Mouse (Mus musculus) neural tube, embryonic 14.5 days (tissue): ENCODE measurements around the gene Ccr4. TPM values are rescaled to one million over a fixed set of nuclear protein-coding genes. Genes with fewer than 3 reads are reported as not detected.
"Not testable (repeated sequence)": the region's sequence is repeated elsewhere in the genome, so short reads cannot be mapped to it uniquely, and the experiment has no call there.

Source experiments
- ATAC-seq: fragments of 200-750 bp; cut with Nextera tagmentation; 2 replicates; pipeline ENCODE4 v1.8.0; 2017; ENCODE audit warnings: low read depth, mild to moderate bottlenecking, moderate TSS enrichment, moderate library complexity
- H3K27ac ChIP-seq: fragments of 300-500 bp; sonication (generic); 2 replicates; pipeline ENCODE4 v1.5.1; 2014; ENCODE audit warnings: low read depth, mild to moderate bottlenecking, control low read depth, low read length, moderate library complexity, mixed read lengths
- H3K27me3 ChIP-seq: fragments of 300-500 bp; sonication (generic); 2 replicates; pipeline ENCODE4 v1.6.1; 2014; ENCODE audit warnings: low read length; ENCODE audit not compliant: control insufficient read depth, insufficient read depth
- H3K36me3 ChIP-seq: fragments of 300-500 bp; sonication (generic); 2 replicates; pipeline ENCODE4 v1.6.1; 2014; ENCODE audit warnings: low read length, mixed read lengths; ENCODE audit not compliant: control insufficient read depth, insufficient read depth
- H3K4me1 ChIP-seq: fragments of 300-500 bp; sonication (generic); 2 replicates; pipeline ENCODE4 v1.6.1; 2014; ENCODE audit warnings: low read length; ENCODE audit not compliant: control insufficient read depth, insufficient read depth
- H3K4me2 ChIP-seq: fragments of 300-500 bp; sonication (generic); 2 replicates; pipeline ENCODE4 v1.6.1; 2014; ENCODE audit warnings: mild to moderate bottlenecking, low read depth, low read length, control low read depth
- H3K4me3 ChIP-seq: fragments of 300-500 bp; sonication (generic); 2 replicates; pipeline ENCODE4 v1.5.1; 2014; ENCODE audit warnings: low read depth, low read length, control low read depth, mixed read lengths
- H3K9ac ChIP-seq: fragments of 300-500 bp; sonication (generic); replicated peaks from 2 replicates; pipeline ENCODE4 v1.6.1; 2014; ENCODE audit warnings: low read depth, mild to moderate bottlenecking, control low read depth, low read length, mixed read lengths
- H3K9me3 ChIP-seq: fragments of 300-500 bp; sonication (generic); 2 replicates; pipeline ENCODE4 v1.6.1; 2016; ENCODE audit warnings: low read length; ENCODE audit not compliant: control insufficient read depth
- WGBS: fragments of 180-500 bp; shearing (Covaris S2); extraction: QIAGEN DNeasy Blood & Tissue Kit; methylation state at CpG from one replicate; pipeline ENCODE4 v1.1.7; 2014; 5-methylcytosine and 5-hydroxymethylcytosine counted together
- polyA plus RNA-seq: library from polyadenylated mRNA; unstranded; fragments of >200 nt; fragmentation: Nextera tagmentation; extraction: Ambion mirVana; gene quantifications from 2 replicates; pipeline ENCODE4 v1.2.1, GENCODE M21; 2014

The Ccr4 gene
- polyA plus RNA-seq, 1 experiment from 2014 or later, result not detected

GRCm38 (mm10) chr9:114527992-114528679 lies 23.4 kb upstream of the Ccr4 start:
- Histone ChIP-seq H3K4me2 (no peak overlapping the region), H3K27ac (no peak overlapping the region), H3K9ac (no peak overlapping the region), H3K36me3 (no peaks in the 10 kb centered on the region), H3K27me3 (no peaks in the 10 kb centered on the region), H3K4me1 (peaks cover 20% of the 10 kb centered on the region), H3K4me3 (no peak overlapping the region), H3K9me3 (no peaks in the 10 kb centered on the region)
- no peak for ATAC-seq
- 12% methylated on average over 17 of the region's 17 CpGs for WGBS

GRCm38 (mm10) chr9:114527085-114527484 lies 22.4 kb upstream of the Ccr4 start:
- Histone ChIP-seq H3K4me3 (no peak overlapping the region), H3K27ac (no peak overlapping the region), H3K9me3 (no peaks in the 10 kb centered on the region), H3K9ac (no peak overlapping the region), H3K4me1 (peaks cover 20% of the 10 kb centered on the region), H3K27me3 (no peaks in the 10 kb centered on the region), H3K36me3 (no peaks in the 10 kb centered on the region), H3K4me2 (no peak overlapping the region; the same call in 1 of the 2 replicates)
- WGBS, result 6% methylated on average over 16 of the region's 16 CpGs
- peak; percentile 43; the same call in 1 of the 2 replicates for ATAC-seq

GRCm38 (mm10) chr9:114526581-114526980 lies 21.9 kb upstream of the Ccr4 start:
- H3K9ac ChIP-seq, result no peak overlapping the region
- H3K9me3 ChIP-seq, result no peaks in the 10 kb centered on the region
- ATAC-seq, result no peak
- peak overlapping the region; percentile 1; the same call in 1 of the 2 replicates for H3K4me2 ChIP-seq
- H3K27ac ChIP-seq, result no peak overlapping the region
- no peaks in the 10 kb centered on the region for H3K36me3 ChIP-seq
- H3K27me3 ChIP-seq, result no peaks in the 10 kb centered on the region
- peaks cover 20% of the 10 kb centered on the region for H3K4me1 ChIP-seq
- 6% methylated on average over 8 of the region's 8 CpGs for WGBS
- no peak overlapping the region for H3K4me3 ChIP-seq

GRCm38 (mm10) chr9:114525891-114526290 lies 21.2 kb upstream of the Ccr4 start:
- peak overlapping the region; percentile 14; the same call in 1 of the 2 replicates for H3K4me2 ChIP-seq
- peak; percentile 45; the same call in 1 of the 2 replicates for ATAC-seq
- 6% methylated on average over 8 of the region's 8 CpGs for WGBS

GRCm38 (mm10) chr9:114525073-114525633 lies 20.4 kb upstream of the Ccr4 start:
- Histone ChIP-seq H3K27ac (no peak overlapping the region), H3K4me1 (peaks cover 16% of the 10 kb centered on the region), H3K36me3 (no peaks in the 10 kb centered on the region), H3K4me2 (no peak overlapping the region), H3K27me3 (no peaks in the 10 kb centered on the region), H3K4me3 (no peak overlapping the region), H3K9ac (no peak overlapping the region), H3K9me3 (no peaks in the 10 kb centered on the region)
- 0 out of 2 replicates have a peak, but pooled peaks have one; percentile 19 for ATAC-seq
- WGBS, result 96% methylated on average over 13 of the region's 15 CpGs

More at GRCm38 (mm10) chr9:114525891-114526290, 21.2 kb upstream of the Ccr4 start:
- peaks cover 16% of the 10 kb centered on the region for H3K4me1 ChIP-seq
- H3K27me3 ChIP-seq, result no peaks in the 10 kb centered on the region
- no peak overlapping the region for H3K9ac ChIP-seq
- H3K9me3 ChIP-seq, result no peaks in the 10 kb centered on the region
- no peaks in the 10 kb centered on the region for H3K36me3 ChIP-seq
- H3K27ac ChIP-seq, result no peak overlapping the region
- no peak overlapping the region for H3K4me3 ChIP-seq

GRCm38 (mm10) chr9:114522501-114522900 lies 17.8 kb upstream of the Ccr4 start:
- ATAC-seq, result no peak
- no peak overlapping the region for H3K27ac ChIP-seq
- no peak overlapping the region for H3K4me3 ChIP-seq
- H3K9ac ChIP-seq, result no peak overlapping the region
- H3K4me2 ChIP-seq, result no peak overlapping the region
- H3K36me3 ChIP-seq, result no peaks in the 10 kb centered on the region
- H3K27me3 ChIP-seq, result no peaks in the 10 kb centered on the region
- WGBS, result 91% methylated on average over 9 of the region's 9 CpGs
- no peaks in the 10 kb centered on the region for H3K9me3 ChIP-seq
- peaks cover 14% of the 10 kb centered on the region for H3K4me1 ChIP-seq

GRCm38 (mm10) chr9:114522041-114522440 lies 17.3 kb upstream of the Ccr4 start:
- H3K4me2 ChIP-seq, result no peak overlapping the region
- 65% methylated on average over 5 of the region's 5 CpGs for WGBS
- H3K27me3 ChIP-seq, result no peaks in the 10 kb centered on the region
- H3K36me3 ChIP-seq, result no peaks in the 10 kb centered on the region
- H3K4me3 ChIP-seq, result no peak overlapping the region
- H3K4me1 ChIP-seq, result peaks cover 14% of the 10 kb centered on the region
- no peaks in the 10 kb centered on the region for H3K9me3 ChIP-seq
- H3K27ac ChIP-seq, result no peak overlapping the region
- no peak for ATAC-seq
- no peak overlapping the region for H3K9ac ChIP-seq

- not testable (repeated sequence) for H3K36me3 ChIP-seq, H3K9ac ChIP-seq, H3K4me1 ChIP-seq, H3K9me3 ChIP-seq, ATAC-seq, H3K4me3 ChIP-seq, H3K4me2 ChIP-seq, H3K27ac ChIP-seq, H3K27me3 ChIP-seq
- 72% methylated on average over 4 of the region's 4 CpGs for WGBS
Observed at GRCm38 (mm10) chr9:114520529-114520928, 15.8 kb upstream of the Ccr4 start.

- Histone ChIP-seq H3K27ac (no peak overlapping the region), H3K9ac (no peak overlapping the region), H3K27me3 (no peaks in the 10 kb centered on the region), H3K4me2 (no peak overlapping the region), H3K4me3 (no peak overlapping the region), H3K9me3 (no peaks in the 10 kb centered on the region), H3K36me3 (peaks cover 2% of the 10 kb centered on the region; the same call in 1 of the 2 replicates), H3K4me1 (no peaks in the 10 kb centered on the region)
- 43% methylated on average over 9 of the region's 9 CpGs for WGBS
- no peak for ATAC-seq
Observed at GRCm38 (mm10) chr9:114518812-114519477, 14.2 kb upstream of the Ccr4 start.
